Mouse (Mus musculus) activated CD4-positive, CD25-positive, alpha-beta regulatory T cell, adult 4 months (primary cell): ENCODE data around the gene Alg14. TPM values are rescaled to one million over a fixed set of nuclear protein-coding genes. Genes with fewer than 3 reads are reported as not detected.

ENCODE experiments used
- ATAC-seq: one replicate; pipeline ENCODE4 v1.8.0; 2017
- polyA plus RNA-seq, 2 experiments: library from polyadenylated mRNA; unstranded; fragments of 100-300 nt; shearing (Covaris generic); gene quantifications; one replicate each; pipeline ENCODE4 v1.2.1; 2017

Alg14 gene
- polyA plus RNA-seq, 2 experiments from 2014 or later, result 13.7 to 21.5 TPM

DNA sequence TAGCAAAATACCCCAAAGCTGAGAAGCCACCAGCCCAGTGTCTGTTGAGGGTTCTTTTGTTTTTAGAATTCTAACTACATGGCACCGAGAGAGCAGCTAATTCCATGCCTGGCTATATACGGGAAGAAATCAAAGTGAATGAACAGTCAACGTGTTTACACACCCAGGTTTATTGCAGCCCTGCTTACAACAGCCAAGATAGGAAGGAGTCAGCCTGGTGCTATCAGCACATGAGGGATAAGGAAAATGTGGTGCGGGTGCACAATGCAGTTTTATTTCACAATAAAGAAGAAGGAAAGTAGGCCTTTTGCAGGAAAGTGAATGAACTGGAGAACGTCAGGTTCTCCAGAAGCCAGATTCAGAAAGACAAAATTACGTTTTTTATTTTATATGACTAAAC, 119.9 kb downstream of the Alg14 start:
- ATAC-seq, result no peak

Other genes with a start within 250 kb of the Alg14 start
- 10 to 100 TPM in 1 of 2 experiments, 1 to 10 TPM in 1; 7.0 to 16.4 TPM for gene Rwdd3, start 120.1 kb upstream of the Alg14 start, polyA plus RNA-seq
- gene Tmem56, start 8.7 kb upstream of the Alg14 start, polyA plus RNA-seq, result under 1 TPM in 1 of 2 experiments, not detected in 1; 0.11 TPM
- gene Cnn3, start 134.7 kb downstream of the Alg14 start, polyA plus RNA-seq, result 1 to 10 TPM; 2.5 to 4.1 TPM
- not detected for gene Slc44a3, start 240.6 kb downstream of the Alg14 start, polyA plus RNA-seq